Mouse (Mus musculus): ENCODE results near the gene Vmn2r41.
"Not testable (repeated sequence)": the region's sequence is repeated elsewhere in the genome, so short reads cannot be mapped to it uniquely, and the experiment has no call there.

Gene Vmn2r41

GRCm38 (mm10) chr7:8161554-8161953 lies at the start of gene Vmn2r41:
Gene Vmn2r41, minus strand, starts transcription at chr7:8161654.
- not testable (repeated sequence) for DNase-seq

GRCm38 (mm10) chr7:8200220-8200619 lies 38.8 kb upstream of the Vmn2r41 start, which contains the start of gene Vmn2r42:
Gene Vmn2r42, minus strand, starts transcription at chr7:8200320.
- DNase-seq: not testable (repeated sequence)

- DNase-seq: peak; percentile 31
Observed at GRCm38 (mm10) chr7:8092871-8093270, 68.6 kb downstream of the Vmn2r41 start.

All from thymus, postnatal 25 days (tissue).